38 mouse cellular contexts compared by ENCODE assay signal in genomic region chr3:86004751-86005150, GRCm38 (mm10). TPM values are rescaled to one million over a fixed set of nuclear protein-coding genes. Genes with fewer than 3 reads are reported as not detected.
"Had no signal": no experiment of that assay in that cellular context is flagged by ENCODE, and none has a peak within 500 bp of the region (broad histone marks: within the 10 kb centered on the region; RNA-seq: fewer than 3 reads in every experiment).

No protein-coding gene starts in this region.

- H3K36me3 ChIP-seq: liver, embryonic 15.5 days; midbrain, embryonic 10.5 days; midbrain, embryonic 12.5 days; midbrain, embryonic 13.5 days; midbrain, embryonic 15.5 days; neural tube, embryonic 12.5 days had no signal

- H3K9ac ChIP-seq: limb, embryonic 12.5 days; limb, embryonic 13.5 days; limb, embryonic 15.5 days; liver, embryonic 12.5 days; liver, embryonic 13.5 days; liver, embryonic 14.5 days; liver, embryonic 15.5 days; liver, postnatal 0 days; lung, embryonic 14.5 days; lung, embryonic 15.5 days; midbrain, embryonic 12.5 days; midbrain, embryonic 13.5 days; midbrain, embryonic 15.5 days; neural tube, embryonic 12.5 days had no signal

- DNase-seq: left cerebral cortex, postnatal 4 days; liver; liver, embryonic 13.5 days; liver, postnatal 0 days; lung, adult 18-20 months; lung, adult 2 months; lung, embryonic 14.5 days; lung, postnatal 10 days; lung, postnatal 14 days; lung, postnatal 36 days; lung, postnatal 4 days; midbrain, embryonic 14.5 days had no signal

- H3K4me1 ChIP-seq: limb, embryonic 12.5 days; limb, embryonic 15.5 days; lung, embryonic 15.5 days; megakaryocyte, embryonic 14.5 days; midbrain, embryonic 12.5 days; midbrain, embryonic 13.5 days; midbrain, embryonic 15.5 days; neural tube, embryonic 12.5 days had no signal

- H3K4me3 ChIP-seq: limb, embryonic 10.5 days; limb, embryonic 12.5 days; limb, embryonic 13.5 days; limb, embryonic 15.5 days; liver, embryonic 12.5 days; liver, embryonic 13.5 days; liver, embryonic 15.5 days; lung, embryonic 15.5 days; megakaryocyte, embryonic 14.5 days; midbrain, embryonic 10.5 days; midbrain, embryonic 12.5 days; midbrain, embryonic 13.5 days; midbrain, embryonic 15.5 days; myocyte; neural tube, embryonic 12.5 days had no signal

- H3K27ac ChIP-seq: limb, embryonic 10.5 days; limb, embryonic 12.5 days; limb, embryonic 13.5 days; limb, embryonic 15.5 days; liver, embryonic 12.5 days; liver, embryonic 13.5 days; liver, embryonic 14.5 days; liver, embryonic 15.5 days; lung, embryonic 15.5 days; macrophage; midbrain, embryonic 10.5 days; midbrain, embryonic 12.5 days; midbrain, embryonic 13.5 days; midbrain, embryonic 15.5 days; neural tube, embryonic 12.5 days had no signal

- H3K9me3 ChIP-seq: limb, embryonic 10.5 days; limb, embryonic 12.5 days; limb, embryonic 15.5 days; liver, embryonic 13.5 days; liver, embryonic 15.5 days; lung, embryonic 15.5 days; midbrain, embryonic 10.5 days; midbrain, embryonic 12.5 days; midbrain, embryonic 13.5 days; midbrain, embryonic 15.5 days; neural tube, embryonic 12.5 days had no signal

RNA-seq across cellular contexts. Expression of gene Prss48, which starts 2.5 kb away (rescaled TPM):
- total RNA-seq: left cerebral cortex, postnatal 10 days; left cerebral cortex, postnatal 14 days; left cerebral cortex, postnatal 25 days; left cerebral cortex, postnatal 36 days; left cerebral cortex, postnatal 4 days; liver, adult 2 months; megakaryocyte progenitor cell, adult 5-6 weeks; megakaryocyte, adult 5-6 weeks; megakaryocyte-erythroid progenitor cell, adult 5-6 weeks; midbrain, postnatal 0 days; monocyte, adult 5-6 weeks had no signal
